23 mouse cellular contexts compared by ENCODE assay signal in genomic region chr8:57776723-57777122, GRCm38 (mm10).
DNase-seq lines count a peak whose midpoint lies in the region; ATAC-seq lines count a peak whose summit lies in the region.
"Had no signal": no experiment of that assay in that cellular context is flagged by ENCODE, and none has a peak within 500 bp of the region (broad histone marks: within the 10 kb centered on the region; RNA-seq: fewer than 3 reads in every experiment).

No protein-coding gene starts in this region.

- WGBS in embryonic facial prominence, embryonic 11.5 days: 34% methylated on average over 7 of the region's 7 CpGs
- 43% methylated on average over 7 of the region's 7 CpGs for WGBS in embryonic facial prominence, embryonic 10.5 days
- 59% methylated on average over 7 of the region's 7 CpGs for WGBS in forebrain, embryonic 13.5 days

- no peak overlapping the region for H3K27ac ChIP-seq in embryonic facial prominence, embryonic 11.5 days (replicated peaks; ENCODE audit: low read depth, low read length)
- no peak overlapping the region for H3K27ac ChIP-seq in embryonic facial prominence, embryonic 10.5 days (replicated peaks)
- H3K27ac ChIP-seq in forebrain, embryonic 13.5 days: no peak overlapping the region
- H3K27ac ChIP-seq: hindbrain, embryonic 10.5 days; left cerebral cortex, adult 2 months; midbrain, embryonic 15.5 days; neural tube, embryonic 15.5 days had no signal

- no peak for ATAC-seq in embryonic facial prominence, embryonic 11.5 days (replicated peaks; ENCODE audit: insufficient number of reproducible peaks, low FRiP score, low TSS enrichment, low read depth)
- ATAC-seq in forebrain, embryonic 13.5 days: no peak
- ATAC-seq: forebrain, embryonic 14.5 days; midbrain, embryonic 15.5 days had no signal

- no peak overlapping the region for H3K4me3 ChIP-seq in embryonic facial prominence, embryonic 11.5 days (ENCODE audit: low read depth, low read length)
- no peak overlapping the region for H3K4me3 ChIP-seq in embryonic facial prominence, embryonic 10.5 days
- no peak overlapping the region for H3K4me3 ChIP-seq in forebrain, embryonic 13.5 days
- H3K4me3 ChIP-seq: hindbrain, embryonic 10.5 days; left cerebral cortex, adult 2 months; megakaryocyte, embryonic 14.5 days; midbrain, embryonic 15.5 days; neural tube, embryonic 15.5 days had no signal

- peak; percentile 17 for DNase-seq in embryonic facial prominence, embryonic 11.5 days (ENCODE audit: low spot score)
- DNase-seq in embryonic facial prominence, embryonic 10.5 days (ENCODE audit: low spot score): no peak
- peak; percentile 83 for DNase-seq in kidney, adult 9 months
- DNase-seq in kidney, postnatal 25 days: peak; percentile 34 to 69
- DNase-seq in yolk sac, embryonic 10.5 days (ENCODE audit: low spot score): peak; percentile 54
- DNase-seq in frontal cortex, adult 2 months (ENCODE audit: extremely low spot score in 1 of 2, low spot score in 1 of 2): no peak
- no peak for DNase-seq in adrenal gland, adult 18-20 months (ENCODE audit: low spot score in 2 of 2)
- DNase-seq: adrenal gland, postnatal 14 days; cerebellum, adult 11 months; cerebellum, postnatal 14 days; gastrocnemius, postnatal 36 days; left cerebral cortex, postnatal 4 days; liver; lung, postnatal 14 days; right cerebral cortex, postnatal 25 days; thymus, postnatal 14 days had no signal

- H3K9me3 ChIP-seq in embryonic facial prominence, embryonic 11.5 days (replicated peaks; ENCODE audit: control insufficient read depth, low read length): no peaks in the 10 kb centered on the region
- no peaks in the 10 kb centered on the region for H3K9me3 ChIP-seq in embryonic facial prominence, embryonic 10.5 days
- H3K9me3 ChIP-seq in forebrain, embryonic 13.5 days (replicated peaks): no peaks in the 10 kb centered on the region
- H3K9me3 ChIP-seq: hindbrain, embryonic 10.5 days; megakaryocyte, embryonic 14.5 days; midbrain, embryonic 15.5 days; neural tube, embryonic 15.5 days had no signal

- H3K4me2 ChIP-seq in embryonic facial prominence, embryonic 11.5 days (ENCODE audit: low read depth, low read length): no peak overlapping the region
- no peak overlapping the region for H3K4me2 ChIP-seq in forebrain, embryonic 13.5 days
- H3K4me2 ChIP-seq: midbrain, embryonic 15.5 days; neural tube, embryonic 15.5 days had no signal

- H3K27me3 ChIP-seq in embryonic facial prominence, embryonic 11.5 days (ENCODE audit: control insufficient read depth, insufficient read depth, low read length): no peaks in the 10 kb centered on the region
- peaks cover 8% of the 10 kb centered on the region; the same call in 1 of the 2 replicates for H3K27me3 ChIP-seq in embryonic facial prominence, embryonic 10.5 days (replicated peaks; ENCODE audit: low read depth, poor library complexity, severe bottlenecking)
- peaks cover 4% of the 10 kb centered on the region; the same call in 1 of the 2 replicates for H3K27me3 ChIP-seq in forebrain, embryonic 13.5 days
- H3K27me3 ChIP-seq: midbrain, embryonic 15.5 days; neural tube, embryonic 15.5 days had no signal

- H3K4me1 ChIP-seq in embryonic facial prominence, embryonic 11.5 days (ENCODE audit: control insufficient read depth, insufficient read depth, low read length): no peaks in the 10 kb centered on the region
- H3K4me1 ChIP-seq in embryonic facial prominence, embryonic 10.5 days: peaks cover 7% of the 10 kb centered on the region
- no peaks in the 10 kb centered on the region for H3K4me1 ChIP-seq in forebrain, embryonic 13.5 days
- H3K4me1 ChIP-seq: midbrain, embryonic 15.5 days; neural tube, embryonic 15.5 days had no signal

- H3K9ac ChIP-seq in embryonic facial prominence, embryonic 11.5 days (replicated peaks; ENCODE audit: low read length): no peak overlapping the region
- H3K9ac ChIP-seq in forebrain, embryonic 13.5 days: no peak overlapping the region
- H3K9ac ChIP-seq: midbrain, embryonic 15.5 days; neural tube, embryonic 15.5 days had no signal

- H3K36me3 ChIP-seq in embryonic facial prominence, embryonic 11.5 days (replicated peaks; ENCODE audit: control insufficient read depth, insufficient read depth, low read depth, low read length): no peaks in the 10 kb centered on the region
- H3K36me3 ChIP-seq in embryonic facial prominence, embryonic 10.5 days (replicated peaks): no peaks in the 10 kb centered on the region
- H3K36me3 ChIP-seq in forebrain, embryonic 13.5 days (ENCODE audit: poor library complexity, severe bottlenecking): no peaks in the 10 kb centered on the region
- H3K36me3 ChIP-seq: hindbrain, embryonic 10.5 days; midbrain, embryonic 15.5 days; neural tube, embryonic 15.5 days had no signal

Comparison
In these comparisons a context has a peak if more than half of its experiments do, and no peak if none do; other contexts are left out.
1. DNase-seq: peak in embryonic facial prominence, embryonic 11.5 days (single experiment), kidney, adult 9 months (single experiment), kidney, postnatal 25 days (2 of 2) and yolk sac, embryonic 10.5 days (single experiment); none in embryonic facial prominence, embryonic 10.5 days (single experiment), frontal cortex, adult 2 months (0 of 2) and adrenal gland, adult 18-20 months (0 of 2).